In genomic region chr7:136390066-136390465, GRCm38 (mm10) we compare ENCODE assay signal across 20 mouse cellular contexts.
A peak's percentile ranks its signal among the peaks of the same experiment; 100 is the strongest.
DNase-seq lines count a peak whose midpoint lies in the region; ATAC-seq and TF ChIP-seq lines count a peak whose summit lies in the region.
"Had no signal": no experiment of that assay in that cellular context is flagged by ENCODE, and none has a peak within 500 bp of the region (broad histone marks: within the 10 kb centered on the region; RNA-seq: fewer than 3 reads in every experiment).

No protein-coding gene starts in this region.

- no peak overlapping the region for H3K27ac ChIP-seq in CH12.LX (ENCODE audit: insufficient read depth, low read depth)
- peak overlapping the region; percentile 75 for H3K27ac ChIP-seq in limb, embryonic 12.5 days
- H3K27ac ChIP-seq: embryonic facial prominence, embryonic 15.5 days; forebrain, embryonic 12.5 days; liver, embryonic 13.5 days; neural tube, embryonic 13.5 days had no signal

- no peak overlapping the region for H3K9ac ChIP-seq in CH12.LX (ENCODE audit: insufficient read depth, low read depth)
- no peak overlapping the region for H3K9ac ChIP-seq in limb, embryonic 12.5 days (replicated peaks)
- H3K9ac ChIP-seq: embryonic facial prominence, embryonic 15.5 days; forebrain, embryonic 12.5 days; liver, embryonic 13.5 days; neural tube, embryonic 13.5 days had no signal

- TF ChIP-seq RAD21 in CH12.LX (IDR thresholded peaks at IDR 0.05; ENCODE audit: low read depth, low read length): no peak

- DNase-seq in heart, postnatal 10 days: peak; percentile 33 to 44
- DNase-seq in heart, postnatal 14 days: no peak
- no peak for DNase-seq in CH12.LX (ENCODE audit: extremely low read depth)
- peak; percentile 49 for DNase-seq in embryo, embryonic 10.5 days (ENCODE audit: low spot score)
- DNase-seq in spleen, adult 18-20 months: no peak
- DNase-seq: cerebellum, postnatal 10 days; heart, postnatal 36 days; kidney, adult 2 months; kidney, postnatal 4 days; liver, embryonic 13.5 days; right cerebral cortex, postnatal 25 days; thymus, postnatal 14 days had no signal

- intact Hi-C loops in heart, postnatal 10 days (cut with DNase I): no loop called here
- intact Hi-C loops in heart, postnatal 14 days (cut with DNase I): no loop called here

- WGBS in limb, embryonic 12.5 days: 2% methylated on average over 8 of the region's 8 CpGs

- in situ Hi-C loops in CH12.LX (cut with MboI; ENCODE audit: low pct_ligation_motif_present, low pct_unique_long_range_greater_than_20kb, low sequenced_read_pairs): no loop called here

- H3K79me2 ChIP-seq in CH12.LX (replicated peaks; ENCODE audit: control insufficient read depth, extremely low read depth, insufficient read depth, poor library complexity, severe bottlenecking): no peaks in the 10 kb centered on the region

- no peak for TF ChIP-seq EP300 in CH12.LX (IDR thresholded peaks at IDR 0.05; ENCODE audit: low read length)

- no peak overlapping the region for H3K4me2 ChIP-seq in CH12.LX (ENCODE audit: insufficient read depth, low read depth, poor library complexity, severe bottlenecking)
- peak overlapping the region; percentile 8; the same call in 1 of the 2 replicates for H3K4me2 ChIP-seq in limb, embryonic 12.5 days
- H3K4me2 ChIP-seq: embryonic facial prominence, embryonic 15.5 days; forebrain, embryonic 12.5 days; liver, embryonic 13.5 days; neural tube, embryonic 13.5 days had no signal

- ATAC-seq in limb, embryonic 12.5 days (ENCODE audit: insufficient number of reproducible peaks, insufficient read depth, low FRiP score, low TSS enrichment, low read depth): peak; percentile 92
- ATAC-seq in cerebellum, adult (ENCODE audit: insufficient number of reproducible peaks, low FRiP score, low TSS enrichment): no peak
- ATAC-seq: hindbrain, embryonic 16.5 days had no signal

- dilution Hi-C loops in CH12.LX (cut with MboI; ENCODE audit: extremely low pct_ligation_motif_present, extremely low pct_unique_long_range_greater_than_20kb, low sequenced_read_pairs): no loop called here

- H3K27me3 ChIP-seq in CH12.LX (replicated peaks): peaks cover 80% of the 10 kb centered on the region
- H3K27me3 ChIP-seq in limb, embryonic 12.5 days: peaks cover 3% of the 10 kb centered on the region; the same call in 1 of the 2 replicates
- H3K27me3 ChIP-seq: embryonic facial prominence, embryonic 15.5 days; liver, embryonic 13.5 days; megakaryocyte, embryonic 14.5 days; neural tube, embryonic 13.5 days had no signal

- TF ChIP-seq POLR2A in CH12.LX (IDR thresholded peaks at IDR 0.05; ENCODE audit: low read depth, low read length): no peak

- H3K9me3 ChIP-seq in CH12.LX (replicated peaks; ENCODE audit: low read length): no peaks in the 10 kb centered on the region
- H3K9me3 ChIP-seq in limb, embryonic 12.5 days: no peaks in the 10 kb centered on the region
- H3K9me3 ChIP-seq: embryonic facial prominence, embryonic 15.5 days; forebrain, embryonic 12.5 days; liver, embryonic 13.5 days; neural tube, embryonic 13.5 days had no signal

- H3K4me3 ChIP-seq in CH12.LX (replicated peaks in 1 of 3; ENCODE audit: low read depth in 2 of 3, low read length in 2 of 3, poor library complexity in 1 of 3): no peak overlapping the region
- H3K4me3 ChIP-seq in limb, embryonic 12.5 days (replicated peaks): no peak overlapping the region
- H3K4me3 ChIP-seq: embryonic facial prominence, embryonic 15.5 days; forebrain, embryonic 12.5 days; liver, embryonic 13.5 days; megakaryocyte, embryonic 14.5 days; neural tube, embryonic 13.5 days had no signal

- H3K4me1 ChIP-seq in CH12.LX (ENCODE audit: control insufficient read depth in 1 of 2, insufficient read depth in 2 of 2): no peaks in the 10 kb centered on the region
- H3K4me1 ChIP-seq in limb, embryonic 12.5 days (replicated peaks): peaks cover 25% of the 10 kb centered on the region
- H3K4me1 ChIP-seq: embryonic facial prominence, embryonic 15.5 days; liver, embryonic 13.5 days; megakaryocyte, embryonic 14.5 days had no signal

- H3K36me3 ChIP-seq in CH12.LX (replicated peaks in 1 of 2; ENCODE audit: control insufficient read depth in 1 of 2, insufficient read depth in 1 of 2, low read length in 1 of 2): no peaks in the 10 kb centered on the region
- H3K36me3 ChIP-seq in limb, embryonic 12.5 days: no peaks in the 10 kb centered on the region
- H3K36me3 ChIP-seq: embryonic facial prominence, embryonic 15.5 days; forebrain, embryonic 12.5 days; G1E; liver, embryonic 13.5 days; neural tube, embryonic 13.5 days had no signal

- TF ChIP-seq CTCF in CH12.LX (conservative IDR thresholded peaks at IDR 0.05 in 1 of 2, IDR thresholded peaks at IDR 0.05 in 1 of 2; ENCODE audit: low read depth in 2 of 2, low read length in 2 of 2): no peak

TF ChIP-seq in CH12.LX, 34 proteins besides CTCF, POLR2A, EP300 and RAD21:
- TF ChIP-seq NRF1 (IDR thresholded peaks at IDR 0.05; ENCODE audit: low read depth, low read length) (no peak), BHLHE40 (IDR thresholded peaks at IDR 0.05; ENCODE audit: low read depth, low read length) (0 out of 2 replicates have a peak, but pooled peaks have one; percentile 12), PAX5 (IDR thresholded peaks at IDR 0.05; ENCODE audit: low read length) (no peak), GABPA (IDR thresholded peaks at IDR 0.05; ENCODE audit: insufficient replicate concordance, low read depth, low read length) (no peak)

Comparison
In these comparisons a context has a peak if more than half of its experiments do, and no peak if none do; other contexts are left out.
1. DNase-seq: peak in heart, postnatal 10 days (2 of 2) and embryo, embryonic 10.5 days (single experiment); none in heart, postnatal 14 days (0 of 2), CH12.LX (single experiment) and spleen, adult 18-20 months (0 of 2).